20 mouse cellular contexts compared by ENCODE assay signal in genomic region chr9:61089066-61089686, GRCm38 (mm10).
DNase-seq lines count a peak whose midpoint lies in the region; ATAC-seq lines count a peak whose summit lies in the region.
"Had no signal": no experiment of that assay in that cellular context is flagged by ENCODE, and none has a peak within 500 bp of the region (broad histone marks: within the 10 kb centered on the region; RNA-seq: fewer than 3 reads in every experiment).

No protein-coding gene starts in this region.

- DNase-seq in right cerebral cortex, postnatal 25 days = peak; percentile 11
- DNase-seq in right cerebral cortex, postnatal 4 days = no peak
- DNase-seq in brain, adult 2 months (ENCODE audit: low read depth, low spot score) = peak; percentile 41
- no peak for DNase-seq in embryo, embryonic 11 days
- no peak for DNase-seq in left cerebral cortex, postnatal 25 days (ENCODE audit: low spot score in 2 of 2)
- no peak for DNase-seq in spleen, postnatal 4 days (ENCODE audit: low spot score in 2 of 2)
- DNase-seq: adrenal gland, postnatal 10 days; adrenal gland, postnatal 36 days; cerebellum, adult 11-12 months; cerebellum, adult 8-10 months; cerebellum, postnatal 10 days; gastrocnemius, postnatal 10 days; heart, adult 18-20 months; heart, postnatal 10 days; heart, postnatal 36 days had no signal

- intact Hi-C loops in left cerebral cortex, postnatal 25 days (cut with DNase I) = no loop called here

- peak; percentile 50; the same call in 1 of the 2 replicates for ATAC-seq in common myeloid progenitor, adult 5-6 weeks (replicated peaks; ENCODE audit: low read depth, poor library complexity, severe bottlenecking)
- 0 out of 2 replicates have a peak, but pooled peaks have one; percentile 27 for ATAC-seq in megakaryocyte, adult 5-6 weeks (ENCODE audit: poor library complexity, severe bottlenecking)
- ATAC-seq: activated CD4-positive, CD25-positive, alpha-beta regulatory T cell, adult 4 months; forebrain, embryonic 15.5 days; intestine, postnatal 0 days had no signal

Comparison
In these comparisons a context has a peak if more than half of its experiments do, and no peak if none do; other contexts are left out.
1. DNase-seq: peak in right cerebral cortex, postnatal 25 days (single experiment) and brain, adult 2 months (single experiment); none in right cerebral cortex, postnatal 4 days (single experiment), embryo, embryonic 11 days (single experiment), left cerebral cortex, postnatal 25 days (0 of 2) and spleen, postnatal 4 days (0 of 2).